Mouse (Mus musculus): ENCODE measurements at regions not wholly inside any gene's neighbourhood (a gene's known extent, or its start where the extent isn't known, plus 50 kb on each side); places are given as distances from the start of the nearest gene placed in this dataset.
"Not testable (repeated sequence)": the region's sequence is repeated elsewhere in the genome, so short reads cannot be mapped to it uniquely, and the experiment has no call there.

DNA sequence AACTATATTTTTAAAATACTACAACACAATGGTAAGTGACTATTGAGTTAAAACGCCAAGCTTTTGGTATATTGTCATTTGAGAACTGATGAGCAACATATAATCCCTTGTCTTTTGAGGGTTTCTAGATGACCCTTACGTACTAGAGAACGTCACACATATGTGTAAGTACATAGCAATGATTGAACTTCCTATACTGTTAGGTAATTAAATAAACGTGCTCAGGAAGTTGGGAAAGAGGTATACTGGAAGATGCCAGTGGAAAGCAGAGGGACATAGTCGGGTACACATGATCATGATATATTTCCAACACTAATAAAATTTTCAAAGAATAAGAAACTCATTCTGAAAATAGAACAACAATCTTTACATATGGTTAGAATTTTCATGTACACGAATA lies 914.6 kb upstream of the Zfp386 start:
- not testable (repeated sequence) for H3K4me3 ChIP-seq (replicated peaks); H3K36me3 ChIP-seq; H3K9ac ChIP-seq; H3K9me3 ChIP-seq (replicated peaks); H3K4me2 ChIP-seq; H3K4me1 ChIP-seq; ATAC-seq (replicated peaks; ENCODE audit: low FRiP score); H3K27ac ChIP-seq; H3K27me3 ChIP-seq
- 62% methylated on average over 5 of the region's 6 CpGs for WGBS

DNA sequence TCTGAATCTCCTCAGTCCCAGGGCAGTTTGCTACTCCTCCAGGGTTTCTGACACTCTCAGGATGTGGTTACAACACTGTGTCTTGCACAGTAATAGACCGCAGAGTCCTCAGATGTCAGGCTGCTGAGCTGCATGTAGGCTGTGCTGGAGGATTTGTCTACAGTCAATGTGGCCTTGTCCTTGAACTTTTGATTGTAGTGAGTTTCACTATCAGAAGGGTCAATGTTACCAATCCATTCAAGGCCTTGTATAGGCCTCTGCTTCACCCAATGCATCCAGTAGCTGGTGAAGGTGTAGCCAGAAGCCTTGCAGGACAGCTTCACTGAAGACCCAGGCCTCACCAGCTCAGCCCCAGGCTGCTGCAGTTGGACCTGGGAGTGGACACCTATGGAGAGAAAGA lies 902.1 kb upstream of the Zfp386 start:
- 92% methylated on average over 1 of the region's 1 CpGs for WGBS
- not testable (repeated sequence) for H3K9ac ChIP-seq; H3K9me3 ChIP-seq (replicated peaks); H3K4me3 ChIP-seq (replicated peaks); H3K36me3 ChIP-seq; H3K27me3 ChIP-seq; H3K4me1 ChIP-seq; H3K4me2 ChIP-seq; H3K27ac ChIP-seq; ATAC-seq (replicated peaks; ENCODE audit: low FRiP score)

DNA sequence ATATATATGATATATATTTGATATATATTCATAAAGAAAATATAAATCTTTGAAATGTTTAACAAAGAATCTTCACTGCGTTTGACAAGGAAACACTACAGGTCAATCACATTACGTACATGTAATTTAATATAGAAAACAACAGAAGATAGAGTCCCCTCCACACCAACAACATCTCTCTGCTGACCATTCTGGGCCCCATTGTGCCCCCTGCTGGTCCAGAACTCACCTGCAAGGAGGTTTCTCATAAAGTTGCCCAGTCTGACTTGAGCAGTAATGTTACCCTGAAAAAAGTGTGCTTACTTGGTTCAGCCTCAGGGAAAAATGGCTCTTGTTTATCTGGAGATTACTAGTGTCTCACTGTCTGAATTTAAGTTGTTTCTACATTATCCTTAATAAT lies 901.1 kb upstream of the Zfp386 start:
- H3K4me2 ChIP-seq; H3K4me3 ChIP-seq (replicated peaks); H3K9me3 ChIP-seq (replicated peaks); H3K27me3 ChIP-seq; H3K4me1 ChIP-seq; H3K9ac ChIP-seq; ATAC-seq (replicated peaks; ENCODE audit: low FRiP score); H3K27ac ChIP-seq; H3K36me3 ChIP-seq: not testable (repeated sequence)
- 75% methylated on average over 2 of the region's 2 CpGs for WGBS

DNA sequence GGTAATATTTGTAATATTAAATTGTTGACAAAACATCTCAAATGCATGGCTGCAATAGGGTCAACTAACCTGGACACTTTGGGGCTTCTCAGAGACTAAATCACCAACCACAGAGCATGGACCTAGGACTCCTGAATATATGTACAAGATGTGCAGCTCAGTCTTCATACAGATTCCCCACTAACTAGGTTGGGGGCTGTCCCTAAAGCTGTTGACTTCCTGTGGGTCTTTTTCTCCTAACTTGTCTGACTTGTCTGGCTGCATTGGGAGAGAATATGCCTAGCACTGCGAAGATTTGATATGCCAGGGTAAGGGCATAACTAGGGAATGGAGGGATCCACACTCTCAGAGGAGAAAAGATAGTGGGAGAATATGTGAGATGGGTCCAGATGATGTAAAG lies 895.6 kb upstream of the Zfp386 start:
- 46% methylated on average over 1 of the region's 1 CpGs for WGBS
- not testable (repeated sequence) for H3K27me3 ChIP-seq, H3K4me1 ChIP-seq

DNA sequence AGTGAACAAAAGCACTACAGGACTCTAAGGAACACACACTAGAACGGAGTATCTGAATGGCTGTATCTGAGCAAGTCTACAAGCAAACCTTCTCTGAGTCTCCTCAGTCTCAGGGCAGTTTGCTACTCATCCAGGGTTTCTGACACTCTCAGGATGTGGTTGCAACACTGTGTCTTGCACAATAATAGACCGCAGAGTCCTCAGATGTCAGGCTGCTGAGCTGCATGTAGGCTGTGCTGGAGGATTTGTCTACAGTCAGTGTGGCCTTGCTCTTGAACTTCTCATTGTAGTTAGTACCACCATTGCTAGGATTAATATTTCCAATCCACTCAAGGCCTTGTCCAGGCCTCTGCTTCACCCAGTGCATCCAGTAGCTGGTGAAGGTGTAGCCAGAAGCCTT lies 889.3 kb upstream of the Zfp386 start:
- not testable (repeated sequence) for H3K9me3 ChIP-seq (replicated peaks); ATAC-seq (replicated peaks; ENCODE audit: low FRiP score); H3K9ac ChIP-seq; H3K4me2 ChIP-seq; H3K4me3 ChIP-seq (replicated peaks); H3K27me3 ChIP-seq; H3K27ac ChIP-seq; H3K4me1 ChIP-seq; H3K36me3 ChIP-seq
- 62% methylated on average over 2 of the region's 2 CpGs for WGBS

More for the DNA sequence above, 895.6 kb upstream of the Zfp386 start:
- H3K4me3 ChIP-seq (replicated peaks); H3K9ac ChIP-seq; H3K9me3 ChIP-seq (replicated peaks); H3K36me3 ChIP-seq; H3K27ac ChIP-seq; H3K4me2 ChIP-seq; ATAC-seq (replicated peaks; ENCODE audit: low FRiP score): not testable (repeated sequence)

DNA sequence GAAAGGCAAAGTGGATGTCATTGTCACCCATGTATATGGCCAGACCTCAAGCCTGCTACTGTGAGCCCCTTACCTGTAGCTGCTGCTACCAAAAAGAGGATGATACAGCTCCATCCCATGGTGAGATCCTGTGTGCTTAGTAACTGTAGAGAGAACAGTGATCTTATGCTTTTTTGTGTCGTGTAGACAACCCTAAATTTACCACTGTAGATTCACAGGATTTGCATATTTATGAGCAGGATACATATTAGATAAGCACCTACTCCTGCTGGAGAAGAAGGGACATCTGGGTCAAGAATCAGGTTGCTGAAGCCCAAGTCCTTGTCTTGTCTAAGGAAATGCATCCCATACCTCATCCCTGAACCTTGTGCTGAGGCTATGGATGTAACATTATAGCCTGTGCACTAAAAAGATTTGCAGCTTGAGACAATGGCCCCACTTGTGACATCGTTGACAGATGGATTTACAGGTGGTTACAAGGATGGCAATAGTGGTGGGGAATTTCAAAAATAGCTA lies 888.7 kb upstream of the Zfp386 start:
- not testable (repeated sequence) for H3K9ac ChIP-seq; H3K27ac ChIP-seq; H3K4me2 ChIP-seq; H3K27me3 ChIP-seq; H3K4me1 ChIP-seq; H3K9me3 ChIP-seq (replicated peaks); H3K4me3 ChIP-seq (replicated peaks); ATAC-seq (replicated peaks; ENCODE audit: low FRiP score); H3K36me3 ChIP-seq
- 60% methylated on average over 2 of the region's 2 CpGs for WGBS

DNA sequence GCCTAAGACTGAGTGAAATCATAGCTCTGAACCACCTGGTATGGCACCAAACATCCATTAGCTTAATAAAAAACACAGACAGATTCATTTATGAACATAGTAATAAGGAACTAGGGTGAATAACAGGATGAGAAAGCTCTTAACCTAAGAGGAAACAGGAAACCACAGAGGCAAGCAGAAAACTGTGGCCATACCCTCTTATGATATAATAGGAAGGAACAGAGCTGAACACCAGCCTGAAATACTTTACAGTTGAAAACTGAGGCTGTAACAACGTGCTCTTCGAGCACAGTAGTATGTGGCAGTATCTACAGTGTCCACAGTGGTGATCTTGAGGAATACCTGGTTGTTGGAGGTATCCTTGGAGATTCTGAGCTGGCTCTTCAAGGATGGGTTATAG lies 882.0 kb upstream of the Zfp386 start:
- 43% methylated on average over 2 of the region's 2 CpGs for WGBS
- not testable (repeated sequence) for H3K4me3 ChIP-seq (replicated peaks); ATAC-seq (replicated peaks; ENCODE audit: low FRiP score)

DNA sequence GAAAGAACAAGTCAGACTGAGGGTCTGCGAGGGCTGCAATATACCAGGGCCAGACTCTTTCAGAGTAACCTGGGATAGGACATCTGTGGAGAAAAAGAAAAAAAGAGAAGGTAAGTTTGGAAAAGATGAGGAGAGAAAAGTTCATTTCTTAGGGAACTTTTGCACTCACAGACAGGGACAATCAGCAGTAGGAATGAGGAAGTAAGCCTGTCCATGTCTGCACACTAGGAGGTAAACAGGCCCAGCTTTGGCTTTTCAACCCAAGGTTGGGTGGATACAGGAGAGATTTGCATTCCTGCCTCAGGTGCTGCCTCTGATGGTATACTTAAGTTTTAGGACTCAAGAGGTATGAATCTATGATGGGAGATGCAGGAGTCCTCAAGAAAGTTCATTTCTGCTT lies 881.5 kb upstream of the Zfp386 start:
- not testable (repeated sequence) for H3K4me1 ChIP-seq; H3K27ac ChIP-seq; H3K4me3 ChIP-seq (replicated peaks); H3K4me2 ChIP-seq; H3K36me3 ChIP-seq; H3K9ac ChIP-seq; H3K27me3 ChIP-seq; ATAC-seq (replicated peaks; ENCODE audit: low FRiP score); H3K9me3 ChIP-seq (replicated peaks)
- WGBS: 57% methylated on average over 1 of the region's 1 CpGs

More for the DNA sequence above, 882.0 kb upstream of the Zfp386 start:
- H3K9me3 ChIP-seq (replicated peaks); H3K9ac ChIP-seq; H3K36me3 ChIP-seq; H3K27ac ChIP-seq; H3K4me1 ChIP-seq; H3K27me3 ChIP-seq; H3K4me2 ChIP-seq: not testable (repeated sequence)

DNA sequence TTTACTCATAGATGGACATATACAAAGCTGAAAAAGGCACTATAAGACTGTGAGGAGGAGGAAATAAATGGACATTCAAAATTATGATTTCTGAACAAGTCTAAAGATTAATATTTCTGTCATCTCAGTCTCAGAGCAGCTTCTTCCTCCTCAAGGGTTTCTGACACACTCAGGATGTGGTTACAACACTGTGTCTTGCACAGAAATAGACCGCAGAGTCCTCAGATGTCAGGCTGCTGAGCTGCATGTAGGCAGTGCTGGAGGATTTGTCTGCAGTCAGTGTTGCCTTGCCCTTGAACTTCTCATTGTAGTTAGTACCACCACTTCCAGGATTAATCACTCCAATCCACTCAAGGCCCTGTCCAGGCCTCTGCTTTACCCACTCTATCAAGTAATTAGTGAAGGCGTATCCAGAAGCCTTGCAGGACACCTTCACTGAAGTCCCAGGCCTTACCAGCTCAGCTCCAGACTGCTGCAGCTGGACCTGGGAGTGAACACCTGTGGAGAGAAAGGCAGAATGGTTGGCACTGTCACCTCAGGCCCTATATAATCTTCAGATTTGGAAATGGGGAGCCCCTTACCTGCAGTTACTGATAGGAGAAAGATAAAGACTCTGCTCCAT lies 853.9 kb upstream of the Zfp386 start:
- 78% methylated on average over 2 of the region's 2 CpGs for WGBS
- Histone ChIP-seq H3K36me3 (no peaks in the 10 kb centered on the region), H3K4me2 (no peak overlapping the region), H3K4me1 (no peaks in the 10 kb centered on the region), H3K4me3 (replicated peaks) (no peak overlapping the region), H3K9ac (no peak overlapping the region), H3K27me3 (no peaks in the 10 kb centered on the region), H3K27ac (no peak overlapping the region), H3K9me3 (replicated peaks) (peaks cover 4% of the 10 kb centered on the region; the same call in 1 of the 2 replicates)
- no peak for ATAC-seq (replicated peaks; ENCODE audit: low FRiP score)

DNA sequence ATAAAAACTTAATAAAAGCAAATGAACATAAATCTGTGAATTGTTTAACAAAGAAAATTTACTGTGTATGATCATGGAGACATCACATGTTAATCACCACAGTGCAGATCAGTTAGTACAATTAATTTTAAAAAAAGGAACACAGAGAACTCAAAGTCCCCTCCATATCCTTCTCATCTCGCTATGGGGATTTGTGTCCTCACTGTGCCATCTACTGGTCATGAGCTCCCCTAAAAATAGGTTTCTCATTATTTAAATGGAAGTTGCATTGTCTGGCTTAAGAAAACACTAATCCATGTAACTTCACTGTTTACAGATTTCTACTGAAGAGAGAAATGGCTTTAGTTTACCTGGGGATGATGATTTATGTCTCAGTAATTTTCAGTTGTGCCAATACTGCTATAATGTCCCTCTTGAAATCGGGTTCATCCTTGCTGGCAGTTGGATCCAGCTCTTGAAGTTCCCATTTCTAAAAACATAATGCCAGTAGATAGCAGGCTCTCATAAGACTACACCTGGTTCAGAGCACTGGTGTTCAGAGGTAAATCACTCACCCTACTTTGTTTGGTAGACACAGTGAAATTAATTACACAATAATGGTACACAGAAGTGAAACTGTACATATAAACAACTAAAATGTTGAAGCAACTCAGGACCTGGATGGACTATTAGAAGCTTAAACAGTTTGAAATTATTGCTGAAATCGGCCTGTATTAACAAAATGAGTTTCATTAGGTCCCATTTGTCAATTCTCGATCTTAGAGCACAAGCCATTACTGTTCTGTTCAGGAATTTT lies 850.0 kb upstream of the Zfp386 start:
- no peak overlapping the region for H3K4me2 ChIP-seq
- ATAC-seq (replicated peaks; ENCODE audit: low FRiP score): no peak
- no peak overlapping the region for H3K4me3 ChIP-seq (replicated peaks)
- H3K27ac ChIP-seq: no peak overlapping the region
- no peaks in the 10 kb centered on the region for H3K36me3 ChIP-seq
- H3K9ac ChIP-seq: no peak overlapping the region
- H3K4me1 ChIP-seq: no peaks in the 10 kb centered on the region
- 68% methylated on average over 4 of the region's 4 CpGs for WGBS
- no peaks in the 10 kb centered on the region for H3K27me3 ChIP-seq
- peaks cover 6% of the 10 kb centered on the region; the same call in 1 of the 2 replicates for H3K9me3 ChIP-seq (replicated peaks)

DNA sequence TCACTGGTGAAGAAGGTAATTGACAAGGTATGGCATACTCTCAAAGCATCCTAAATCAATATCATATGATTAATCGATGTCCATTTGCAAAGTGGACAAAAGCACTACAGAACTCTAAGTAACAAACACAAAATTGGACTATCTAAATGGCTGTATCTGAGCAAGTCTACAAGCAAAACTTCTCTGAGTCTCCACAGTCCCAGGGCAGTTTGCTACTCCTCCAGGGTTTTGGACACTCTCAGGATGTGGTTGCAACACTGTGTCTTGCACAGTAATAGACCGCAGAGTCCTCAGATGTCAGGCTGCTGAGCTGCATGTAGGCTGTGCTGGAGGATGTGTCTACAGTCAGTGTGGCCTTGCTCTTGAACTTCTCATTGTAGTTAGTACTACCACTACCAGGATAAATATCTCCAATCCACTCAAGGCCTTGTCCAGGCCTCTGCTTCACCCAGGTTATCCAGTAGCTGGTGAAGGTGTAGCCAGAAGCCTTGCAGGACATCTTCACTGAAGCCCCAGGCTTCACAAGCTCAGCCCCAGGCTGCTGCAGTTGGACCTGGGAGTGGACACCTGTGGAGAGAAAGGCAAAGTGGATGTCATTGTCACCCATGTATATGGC lies 839.6 kb upstream of the Zfp386 start:
- H3K9me3 ChIP-seq (replicated peaks); H3K4me3 ChIP-seq (replicated peaks); H3K27ac ChIP-seq; H3K36me3 ChIP-seq; H3K9ac ChIP-seq; H3K4me1 ChIP-seq; ATAC-seq (replicated peaks; ENCODE audit: low FRiP score); H3K4me2 ChIP-seq; H3K27me3 ChIP-seq: not testable (repeated sequence)
- 83% methylated on average over 2 of the region's 2 CpGs for WGBS

DNA sequence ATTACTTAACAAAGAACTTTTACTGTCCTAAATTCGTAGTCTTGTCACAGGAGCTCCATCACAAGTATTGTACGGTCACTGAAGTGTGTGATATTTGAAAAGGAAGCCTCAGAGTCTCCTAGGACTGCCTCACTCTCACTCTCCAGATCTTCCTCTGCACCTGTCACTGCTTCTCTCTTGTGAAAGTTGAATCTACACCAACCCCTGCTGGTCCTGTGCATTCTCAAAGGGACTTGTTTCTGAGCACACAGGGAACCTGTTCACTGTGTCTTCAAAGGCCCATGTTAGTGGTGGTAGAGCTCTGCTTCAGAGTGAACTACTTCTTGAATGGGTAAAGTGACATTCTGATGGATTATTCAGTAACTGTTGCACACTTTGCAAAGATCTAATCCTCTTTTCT lies 824.9 kb upstream of the Zfp386 start:
- no peaks in the 10 kb centered on the region for H3K4me1 ChIP-seq
- H3K36me3 ChIP-seq: no peaks in the 10 kb centered on the region
- H3K9ac ChIP-seq: no peak overlapping the region
- peaks cover 7% of the 10 kb centered on the region; the same call in 1 of the 2 replicates for H3K9me3 ChIP-seq (replicated peaks)
- 54% methylated on average over 2 of the region's 2 CpGs for WGBS
- no peaks in the 10 kb centered on the region for H3K27me3 ChIP-seq
- H3K4me2 ChIP-seq: no peak overlapping the region
- no peak for ATAC-seq (replicated peaks; ENCODE audit: low FRiP score)
- H3K27ac ChIP-seq: no peak overlapping the region
- H3K4me3 ChIP-seq (replicated peaks): no peak overlapping the region
